Mouse (Mus musculus) c-Kit-positive CD71-positive TER-119-positive erythroid progenitor cells, embryonic 14.5 days (primary cell): ENCODE measurements around the gene Sart3.

ENCODE experiments used
- DNase-seq: peaks from one replicate; pipeline ENCODE4 v3.0.0-alpha.2; 2013; ENCODE audit warnings: low spot score

Gene Sart3

DNA sequence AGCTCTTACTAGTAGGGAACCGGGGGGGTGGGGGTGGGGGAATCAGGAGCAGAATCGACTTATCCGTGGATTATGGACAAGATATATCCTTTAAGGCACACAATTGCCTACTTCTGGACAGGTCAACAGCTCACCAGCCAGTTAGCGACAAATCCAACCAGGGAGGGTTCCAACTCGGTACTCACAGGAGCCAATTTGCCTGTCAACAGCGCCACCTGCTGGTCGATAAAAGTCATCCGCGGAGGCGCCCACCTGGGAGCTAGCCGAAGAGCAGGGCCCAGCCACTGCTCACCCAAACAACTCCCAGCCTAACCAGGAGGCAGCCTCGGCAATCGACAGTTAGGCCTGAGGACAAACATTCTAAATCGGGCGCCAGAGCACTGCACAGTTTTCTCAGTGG lies 47.9 kb downstream of the Sart3 start, which contains the start of gene 1700069L16Rik:
1700069L16Rik (minus strand) TSS at position 327 of the 400 bp plus-strand sequence.
- DNase-seq = peak; percentile 66

DNA sequence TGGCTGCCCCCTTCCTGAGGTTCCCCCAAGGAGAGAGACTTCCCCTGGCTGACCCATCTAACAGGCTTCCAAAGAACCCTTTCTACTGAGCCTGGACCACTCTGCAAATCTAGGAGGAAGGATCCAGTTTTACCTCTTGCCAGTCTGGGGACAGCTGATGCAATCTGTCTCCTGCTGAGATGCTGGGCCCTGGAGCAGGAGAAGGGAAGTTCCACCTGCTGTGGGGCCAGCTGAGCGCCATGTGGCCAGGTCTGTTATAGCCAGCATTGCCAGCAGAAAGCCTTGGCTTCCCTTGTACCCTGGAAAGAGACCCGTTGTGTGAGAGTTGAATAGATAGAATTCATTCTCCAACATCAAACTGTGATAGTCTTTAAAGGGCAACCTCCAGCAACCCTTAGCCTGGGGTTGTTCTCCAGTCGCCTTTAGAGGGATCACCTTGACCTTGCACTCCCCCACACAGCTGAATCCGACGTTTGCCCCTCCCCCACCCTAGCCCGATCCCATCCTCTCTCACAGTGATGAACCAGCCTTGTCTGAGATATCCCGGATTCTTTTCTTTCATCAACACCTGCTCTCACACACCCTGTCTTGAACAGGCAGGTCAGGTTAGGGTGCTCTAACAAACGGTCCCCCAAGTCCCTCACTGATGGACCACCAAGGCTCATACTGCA lies 48.6 kb downstream of the Sart3 start:
- DNase-seq = no peak

- DNase-seq = no peak
Observed at GRCm38 (mm10) chr5:113722224-113723013, 49.9 kb downstream of the Sart3 start.

DNA sequence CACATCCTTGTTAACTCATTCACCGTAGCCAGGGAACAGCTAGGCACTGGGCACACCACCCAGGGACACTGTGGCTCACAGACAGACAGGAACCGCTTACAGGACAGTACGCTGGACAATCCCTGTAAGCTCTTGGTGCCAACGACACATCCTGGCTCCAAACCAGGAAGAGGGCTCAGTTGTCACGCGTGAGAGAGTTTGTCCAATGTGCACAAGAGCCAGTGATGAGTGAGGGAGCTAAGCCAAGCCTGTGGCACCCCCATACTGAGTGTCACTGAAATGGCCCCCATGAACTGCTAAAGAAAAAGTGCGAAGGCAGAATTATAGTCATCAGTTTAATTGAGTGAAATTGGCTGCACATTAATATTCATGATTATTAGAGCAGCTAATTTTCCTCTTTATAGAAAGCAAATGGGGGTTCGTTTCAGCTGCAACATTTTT lies 53.1 kb downstream of the Sart3 start:
- no peak for DNase-seq

- DNase-seq = no peak
Observed at GRCm38 (mm10) chr5:113716581-113717388, 55.5 kb downstream of the Sart3 start.

DNA sequence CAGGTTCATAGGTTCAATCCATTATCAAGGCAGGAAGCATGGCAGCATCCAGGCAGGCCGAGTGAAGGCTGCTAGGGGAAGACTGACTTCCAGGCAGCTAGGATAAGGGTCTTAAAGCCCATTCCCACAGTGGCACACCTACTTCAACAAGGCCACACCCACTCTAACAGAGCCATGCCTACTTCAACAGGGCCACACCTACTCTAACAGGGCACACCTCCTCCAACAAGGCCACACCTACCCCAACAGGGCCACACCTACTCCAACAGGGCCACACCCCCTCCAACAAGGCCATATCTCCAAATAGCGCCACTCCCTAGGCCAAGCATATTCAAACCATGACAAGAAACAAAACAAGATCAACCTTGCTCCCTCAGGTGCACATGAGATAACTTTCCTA lies 59.4 kb downstream of the Sart3 start:
- DNase-seq = no peak

GRCm38 (mm10) chr5:113703803-113704585 lies 68.3 kb downstream of the Sart3 start:
- DNase-seq = no peak

DNA sequence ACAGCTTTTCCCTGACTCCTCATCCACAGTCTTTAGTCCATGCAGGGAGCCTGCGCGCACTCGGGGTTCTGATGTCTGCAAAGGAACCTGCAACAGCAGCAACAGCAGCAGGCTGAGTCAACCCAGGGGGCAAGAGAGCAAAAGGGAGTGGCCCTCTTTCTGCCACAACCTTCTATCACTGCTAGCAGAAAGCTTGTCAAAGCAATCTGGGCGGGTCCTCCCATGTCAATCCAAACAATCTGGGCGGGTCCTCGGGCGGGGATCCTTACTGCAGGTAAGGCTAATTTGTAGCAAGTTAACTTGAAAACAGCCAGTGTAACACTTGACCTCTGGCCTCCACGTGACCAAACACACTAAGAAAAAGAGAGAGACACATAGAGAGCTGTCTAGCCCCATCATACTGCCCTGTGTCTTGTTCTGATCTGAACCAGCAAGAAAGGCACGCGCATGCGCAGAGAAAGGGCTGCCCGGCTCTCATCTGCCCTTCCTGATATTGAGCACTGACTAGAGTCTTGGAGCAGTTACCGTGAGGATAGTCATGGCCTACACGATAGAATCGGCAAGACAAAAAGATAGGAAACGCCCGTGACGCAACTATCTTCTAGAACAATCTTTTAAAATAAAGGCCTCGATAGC lies 71.8 kb downstream of the Sart3 start:
- no peak for DNase-seq

DNA sequence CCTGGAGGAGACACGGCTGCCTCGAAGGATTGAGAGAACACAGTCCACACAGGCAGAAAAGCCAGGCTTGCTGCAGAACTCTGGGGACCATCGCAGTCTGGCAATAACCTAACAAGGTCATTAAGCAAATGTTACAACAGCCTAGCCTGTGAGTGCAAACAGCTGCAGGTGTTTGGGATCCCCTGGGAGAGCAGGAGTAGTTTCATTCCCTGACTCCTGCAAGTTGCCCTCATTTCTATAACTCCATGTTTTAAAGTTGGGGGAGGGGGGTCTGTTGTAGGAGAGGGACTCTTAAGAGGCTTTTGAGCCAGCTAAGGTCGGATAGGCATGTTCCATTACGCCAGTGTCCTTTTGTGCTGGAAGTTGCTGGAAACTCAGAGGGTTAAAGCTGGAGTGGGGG lies 77.9 kb downstream of the Sart3 start:
- DNase-seq = no peak

- DNase-seq = no peak
Observed at GRCm38 (mm10) chr5:113694000-113694399, 78.3 kb downstream of the Sart3 start.

DNA sequence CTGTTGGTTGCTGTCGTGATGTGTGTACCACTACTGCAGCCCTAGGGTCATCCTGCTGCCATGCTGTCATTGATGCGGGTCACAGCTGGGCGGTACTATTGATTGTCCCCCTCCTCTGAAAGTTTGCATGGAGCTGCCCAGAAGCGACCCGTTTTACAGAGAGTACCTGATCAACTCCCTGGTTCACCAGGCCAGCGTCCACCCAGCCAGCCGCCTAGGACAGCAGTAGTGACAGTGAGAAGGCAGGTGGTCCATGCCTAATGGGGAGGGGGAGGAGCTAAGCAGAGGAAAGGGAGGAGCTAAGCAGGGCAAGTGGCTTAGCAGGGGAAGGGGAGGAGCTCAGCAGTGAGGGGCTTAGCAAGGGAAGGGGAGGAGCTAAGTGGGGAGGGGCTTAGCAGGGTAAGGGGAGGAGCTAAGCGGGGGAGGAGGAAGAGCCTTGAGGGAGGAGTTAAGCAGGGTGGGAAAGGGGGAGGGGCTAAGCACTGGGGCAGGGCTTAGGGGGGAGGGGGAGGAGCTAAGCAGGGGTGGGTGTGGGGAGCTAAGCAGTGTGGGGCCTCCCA lies 79.0 kb downstream of the Sart3 start:
- no peak for DNase-seq
